Mouse (Mus musculus) kidney, adult 10 weeks (tissue): ENCODE results near the gene Fbxl7. TPM values are rescaled to one million over a fixed set of nuclear protein-coding genes. Genes with fewer than 3 reads are reported as not detected.

Experiments used
- polyA plus RNA-seq: library from polyadenylated mRNA; stranded (reverse); fragments of 350-450 nt; fragmentation: Illumina TruSeq; extraction: RNeasy Lipid Tissue Mini Kit (QIAGEN cat#74804); gene quantifications from one replicate; pipeline ENCODE4 v1.2.3, GENCODE M21; 2014; ENCODE audit warnings: low read depth, low replicate concordance

Fbxl7 gene
- polyA plus RNA-seq: 2.4 TPM

GRCm38 (mm10) chr15:26895251-26895711 is at the start of gene Fbxl7:
TSS of gene Fbxl7 (minus strand) at chr15:26895580.

